Mouse (Mus musculus): ENCODE measurements around the gene Gstm2.
"Not testable (repeated sequence)": the region's sequence is repeated elsewhere in the genome, so short reads cannot be mapped to it uniquely, and the experiment has no call there.

Gstm2 gene

GRCm38 (mm10) chr3:107986041-107986562, at the start of gene Gstm2:
Gene Gstm2, minus strand, starts transcription at chr3:107986453.
- DNase-seq (ENCODE audit: low read depth, low spot score) = no peak
- H3K36me3 ChIP-seq (ENCODE audit: control insufficient read depth, insufficient read depth, low read length, poor library complexity, severe bottlenecking) = no peaks in the 10 kb centered on the region

DNA sequence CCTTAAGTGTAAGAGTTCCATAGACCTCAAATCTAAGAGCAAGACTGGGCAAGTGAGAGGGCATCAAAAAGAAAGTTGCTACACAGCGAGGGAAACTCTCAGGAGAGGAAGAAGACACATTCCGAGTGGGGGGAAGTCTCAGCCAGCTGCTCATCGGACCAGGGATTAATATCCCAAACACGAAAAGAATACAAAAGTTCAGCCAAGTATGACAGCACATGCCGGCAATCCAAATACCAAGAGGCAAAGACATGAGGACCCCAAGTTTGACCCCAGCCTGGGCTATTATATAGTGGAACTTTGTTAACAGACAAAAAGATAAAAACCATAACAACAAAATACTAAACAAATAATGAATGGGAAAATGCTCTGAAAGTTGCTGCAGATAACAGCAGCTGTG, 46.9 kb upstream of the Gstm2 start:
- no peaks in the 10 kb centered on the region for H3K27me3 ChIP-seq (ENCODE audit: control insufficient read depth, insufficient read depth, low read length, poor library complexity, severe bottlenecking)
- no peaks in the 10 kb centered on the region for H3K36me3 ChIP-seq (ENCODE audit: control insufficient read depth, insufficient read depth, low read length, poor library complexity, severe bottlenecking)
- DNase-seq (ENCODE audit: low read depth, low spot score) = no peak

More at GRCm38 (mm10) chr3:107986041-107986562, at the start of gene Gstm2:
- no peaks in the 10 kb centered on the region for H3K27me3 ChIP-seq (ENCODE audit: control insufficient read depth, insufficient read depth, low read length, poor library complexity, severe bottlenecking)

- Histone ChIP-seq H3K27me3 (ENCODE audit: control insufficient read depth, insufficient read depth, low read length, poor library complexity, severe bottlenecking) (no peaks in the 10 kb centered on the region), H3K36me3 (ENCODE audit: control insufficient read depth, insufficient read depth, low read length, poor library complexity, severe bottlenecking) (no peaks in the 10 kb centered on the region)
- DNase-seq (ENCODE audit: low read depth, low spot score) = no peak
Measured at GRCm38 (mm10) chr3:108032113-108032512, 45.9 kb upstream of the Gstm2 start.

GRCm38 (mm10) chr3:108028641-108029365, 42.5 kb upstream of the Gstm2 start:
- H3K36me3 ChIP-seq (ENCODE audit: control insufficient read depth, insufficient read depth, low read length, poor library complexity, severe bottlenecking) = no peaks in the 10 kb centered on the region
- no peak for DNase-seq (ENCODE audit: low read depth, low spot score)
- H3K27me3 ChIP-seq (ENCODE audit: control insufficient read depth, insufficient read depth, low read length, poor library complexity, severe bottlenecking) = no peaks in the 10 kb centered on the region

GRCm38 (mm10) chr3:108026597-108026996, 40.3 kb upstream of the Gstm2 start:
- H3K27me3 ChIP-seq (ENCODE audit: control insufficient read depth, insufficient read depth, low read length, poor library complexity, severe bottlenecking) = no peaks in the 10 kb centered on the region
- H3K36me3 ChIP-seq (ENCODE audit: control insufficient read depth, insufficient read depth, low read length, poor library complexity, severe bottlenecking) = no peaks in the 10 kb centered on the region
- no peak for DNase-seq (ENCODE audit: low read depth, low spot score)

DNA sequence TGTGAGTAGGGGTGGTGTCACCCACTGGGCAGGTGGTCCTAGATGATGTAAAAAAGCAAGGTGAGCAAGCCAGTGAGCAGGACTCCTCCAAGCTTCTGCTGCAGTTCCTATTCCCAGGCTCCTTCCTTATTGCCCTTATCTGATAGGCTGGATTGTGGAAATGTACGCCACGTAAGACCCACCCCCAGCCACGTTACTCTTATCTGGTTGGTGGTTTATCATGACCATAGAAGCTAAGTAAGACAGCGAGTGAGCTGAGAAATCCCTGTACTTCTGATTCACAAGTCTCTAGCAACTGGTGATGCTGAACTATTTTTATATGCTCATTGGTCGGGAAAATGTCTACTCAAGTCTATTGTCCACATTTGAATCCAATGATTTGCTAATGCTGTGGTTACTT, 39.8 kb upstream of the Gstm2 start:
- H3K36me3 ChIP-seq (ENCODE audit: control insufficient read depth, insufficient read depth, low read length, poor library complexity, severe bottlenecking) = no peaks in the 10 kb centered on the region
- no peaks in the 10 kb centered on the region for H3K27me3 ChIP-seq (ENCODE audit: control insufficient read depth, insufficient read depth, low read length, poor library complexity, severe bottlenecking)
- DNase-seq (ENCODE audit: low read depth, low spot score) = peak; percentile 23

GRCm38 (mm10) chr3:108025318-108025717, 39.1 kb upstream of the Gstm2 start:
- DNase-seq (ENCODE audit: low read depth, low spot score) = no peak
- H3K36me3 ChIP-seq (ENCODE audit: control insufficient read depth, insufficient read depth, low read length, poor library complexity, severe bottlenecking) = no peaks in the 10 kb centered on the region
- H3K27me3 ChIP-seq (ENCODE audit: control insufficient read depth, insufficient read depth, low read length, poor library complexity, severe bottlenecking) = no peaks in the 10 kb centered on the region

- no peaks in the 10 kb centered on the region for H3K36me3 ChIP-seq (ENCODE audit: control insufficient read depth, insufficient read depth, low read length, poor library complexity, severe bottlenecking)
- no peak for DNase-seq (ENCODE audit: low read depth, low spot score)
- H3K27me3 ChIP-seq (ENCODE audit: control insufficient read depth, insufficient read depth, low read length, poor library complexity, severe bottlenecking) = no peaks in the 10 kb centered on the region
Measured at GRCm38 (mm10) chr3:108022650-108023049, 36.4 kb upstream of the Gstm2 start.

GRCm38 (mm10) chr3:108020351-108021022, 34.2 kb upstream of the Gstm2 start:
- H3K36me3 ChIP-seq (ENCODE audit: control insufficient read depth, insufficient read depth, low read length, poor library complexity, severe bottlenecking); DNase-seq (ENCODE audit: low read depth, low spot score); H3K27me3 ChIP-seq (ENCODE audit: control insufficient read depth, insufficient read depth, low read length, poor library complexity, severe bottlenecking): not testable (repeated sequence)

DNA sequence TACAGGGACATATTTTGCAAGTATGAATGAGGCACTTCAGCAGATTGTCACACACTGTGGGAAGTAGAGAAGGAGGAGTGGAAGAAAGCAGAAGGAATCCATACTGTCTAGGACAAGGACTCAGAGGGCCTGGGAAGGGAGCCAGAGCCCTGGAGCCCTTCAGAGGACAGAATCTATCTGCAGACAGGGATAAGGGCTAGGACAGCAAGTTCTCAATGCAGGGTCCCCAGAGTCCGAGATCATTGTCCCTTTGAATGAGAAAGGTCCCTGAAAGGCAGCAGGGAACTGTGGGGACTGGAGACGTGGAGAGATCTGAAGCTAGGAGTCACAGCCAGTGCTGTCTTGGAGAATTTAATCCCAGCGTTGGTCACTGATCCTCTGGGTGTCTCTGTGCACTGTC, 33.0 kb upstream of the Gstm2 start:
- not testable (repeated sequence) for H3K36me3 ChIP-seq (ENCODE audit: control insufficient read depth, insufficient read depth, low read length, poor library complexity, severe bottlenecking); DNase-seq (ENCODE audit: low read depth, low spot score); H3K27me3 ChIP-seq (ENCODE audit: control insufficient read depth, insufficient read depth, low read length, poor library complexity, severe bottlenecking)

DNA sequence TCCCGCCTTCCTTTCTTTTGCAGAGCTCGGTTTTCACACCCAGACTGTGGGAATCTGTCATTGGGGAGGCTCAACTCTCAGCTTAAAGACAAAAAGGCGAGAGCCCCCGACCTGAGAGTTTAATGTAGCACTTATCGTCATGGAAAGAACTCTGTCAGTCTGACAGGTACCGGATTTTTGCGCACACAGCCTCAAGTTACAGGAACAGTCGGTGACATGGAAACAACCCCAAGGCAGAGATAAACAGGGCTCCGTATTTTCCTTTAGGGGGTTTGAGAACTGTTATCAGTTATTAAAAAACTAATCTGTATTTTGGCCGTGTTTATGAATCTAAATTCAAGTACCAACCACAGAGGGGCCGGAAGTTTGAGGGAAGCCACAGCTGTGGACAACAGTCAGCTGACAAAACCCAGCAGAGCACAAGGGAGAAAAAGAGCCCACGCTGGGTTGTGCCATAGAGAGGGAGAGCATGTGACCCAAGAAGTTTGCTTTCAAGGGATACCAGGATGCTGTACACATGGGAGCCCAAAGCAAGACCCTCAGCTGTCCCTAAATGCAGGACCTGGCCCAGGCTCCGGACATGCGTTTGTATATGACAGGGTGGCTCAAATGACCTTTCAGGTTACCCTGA, 32.1 kb upstream of the Gstm2 start:
- Histone ChIP-seq H3K27me3 (ENCODE audit: control insufficient read depth, insufficient read depth, low read length, poor library complexity, severe bottlenecking) (no peaks in the 10 kb centered on the region), H3K36me3 (ENCODE audit: control insufficient read depth, insufficient read depth, low read length, poor library complexity, severe bottlenecking) (no peaks in the 10 kb centered on the region)
- peak; percentile 56 for DNase-seq (ENCODE audit: low read depth, low spot score)

DNA sequence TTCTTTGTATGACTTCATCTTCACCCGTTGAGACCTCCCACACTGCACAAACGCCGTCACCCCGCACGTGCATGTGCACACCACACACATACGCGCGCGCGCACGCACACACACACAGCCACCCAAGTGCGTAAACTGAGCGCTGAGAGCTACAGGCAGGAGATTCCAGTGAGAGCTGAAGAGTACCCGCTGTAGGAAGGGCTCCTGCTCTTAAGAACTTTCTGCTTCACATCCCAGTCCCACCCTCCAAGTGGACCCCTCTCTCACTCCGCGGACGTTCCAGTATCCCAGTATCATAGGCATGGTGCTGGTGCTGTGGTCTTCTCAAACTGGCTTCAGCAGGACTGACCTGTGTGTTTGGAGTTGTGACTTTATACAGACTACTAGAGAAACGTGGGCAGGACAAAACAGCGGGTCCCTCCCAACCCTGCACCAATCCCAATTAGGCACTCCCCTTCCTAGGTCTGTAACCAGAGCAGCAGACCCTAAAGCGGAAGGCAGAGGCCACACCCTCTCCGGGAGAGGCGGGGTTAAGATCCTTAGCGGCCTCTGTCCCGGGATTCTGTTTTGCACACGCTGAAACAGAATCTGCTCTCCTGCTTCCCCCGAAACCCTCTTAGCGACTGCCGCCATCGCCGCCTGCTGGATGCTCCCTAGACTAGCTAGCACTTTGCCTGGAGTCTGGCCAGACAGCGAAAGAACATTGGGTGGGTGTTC, 31.4 kb upstream of the Gstm2 start, which contains the start of gene Gstm1:
Gene Gstm1 (minus strand): TSS at position 501 of the 717 bp plus-strand sequence.
- DNase-seq (ENCODE audit: low read depth, low spot score) = peak; percentile 74
- Histone ChIP-seq H3K27me3 (ENCODE audit: control insufficient read depth, insufficient read depth, low read length, poor library complexity, severe bottlenecking) (no peaks in the 10 kb centered on the region), H3K36me3 (ENCODE audit: control insufficient read depth, insufficient read depth, low read length, poor library complexity, severe bottlenecking) (no peaks in the 10 kb centered on the region)

GRCm38 (mm10) chr3:108016468-108016867, 30.2 kb upstream of the Gstm2 start:
- not testable (repeated sequence) for H3K27me3 ChIP-seq (ENCODE audit: control insufficient read depth, insufficient read depth, low read length, poor library complexity, severe bottlenecking); H3K36me3 ChIP-seq (ENCODE audit: control insufficient read depth, insufficient read depth, low read length, poor library complexity, severe bottlenecking); DNase-seq (ENCODE audit: low read depth, low spot score)

- Histone ChIP-seq H3K27me3 (ENCODE audit: control insufficient read depth, insufficient read depth, low read length, poor library complexity, severe bottlenecking) (no peaks in the 10 kb centered on the region), H3K36me3 (ENCODE audit: control insufficient read depth, insufficient read depth, low read length, poor library complexity, severe bottlenecking) (no peaks in the 10 kb centered on the region)
- no peak for DNase-seq (ENCODE audit: low read depth, low spot score)
Measured at GRCm38 (mm10) chr3:108014974-108015346, 28.7 kb upstream of the Gstm2 start.

All from splenic B cell, adult 2 months (primary cell).